Comparison of ENCODE assay signal across 7 mouse cellular contexts in genomic region chr4:59819054-59819472, GRCm38 (mm10). TPM values are rescaled to one million over a fixed set of nuclear protein-coding genes. Genes with fewer than 3 reads are reported as not detected.
A peak's percentile ranks its signal among the peaks of the same experiment; 100 is the strongest.
DNase-seq lines count a peak whose midpoint lies in the region; ATAC-seq and TF ChIP-seq lines count a peak whose summit lies in the region.

No protein-coding gene starts in this region.

- DNase-seq in lung, postnatal 0 days (ENCODE audit: low spot score): no peak
- no peak for DNase-seq in lung, adult 18-20 months
- DNase-seq in forebrain, embryonic 11.5 days (ENCODE audit: low spot score): no peak
- no peak for DNase-seq in kidney, postnatal 0 days (ENCODE audit: low spot score)
- peak; percentile 39 for DNase-seq in thymus, postnatal 25 days
- DNase-seq in layer of hippocampus, adult 11-12 months (ENCODE audit: low spot score): no peak

- H3K9ac ChIP-seq in lung, postnatal 0 days (replicated peaks; ENCODE audit: low read depth): no peak overlapping the region
- H3K9ac ChIP-seq in forebrain, embryonic 11.5 days (ENCODE audit: low read length): no peak overlapping the region
- no peak overlapping the region for H3K9ac ChIP-seq in kidney, postnatal 0 days (ENCODE audit: low read depth, low read length)
- no peak overlapping the region for H3K9ac ChIP-seq in intestine, postnatal 0 days (ENCODE audit: low read depth, low read length)

- ATAC-seq in lung, postnatal 0 days: peak; percentile 9; the same call in 1 of the 2 replicates
- peak; percentile 51 for ATAC-seq in forebrain, embryonic 11.5 days (replicated peaks; ENCODE audit: low FRiP score)
- ATAC-seq in kidney, postnatal 0 days (replicated peaks; ENCODE audit: low FRiP score, low read depth): peak; percentile 78
- ATAC-seq in intestine, postnatal 0 days: no peak

- H3K4me1 ChIP-seq in lung, postnatal 0 days (ENCODE audit: insufficient read depth, low read depth, low read length): peaks cover 10% of the 10 kb centered on the region; the same call in 1 of the 2 replicates
- H3K4me1 ChIP-seq in forebrain, embryonic 11.5 days (replicated peaks; ENCODE audit: control insufficient read depth, insufficient read depth, low read length): peaks cover 9% of the 10 kb centered on the region; the same call in 1 of the 2 replicates
- 0 out of 2 replicates have a peak, but pooled peaks cover 13% of the 10 kb centered on the region for H3K4me1 ChIP-seq in kidney, postnatal 0 days (replicated peaks; ENCODE audit: insufficient read depth, low read length)
- no peaks in the 10 kb centered on the region for H3K4me1 ChIP-seq in intestine, postnatal 0 days (replicated peaks; ENCODE audit: control insufficient read depth, insufficient read depth, low read length)

- no peak overlapping the region for H3K4me2 ChIP-seq in lung, postnatal 0 days (replicated peaks; ENCODE audit: low read depth, low read length)
- peak overlapping the region; percentile 26 for H3K4me2 ChIP-seq in forebrain, embryonic 11.5 days (ENCODE audit: low read depth, low read length, severe bottlenecking)
- H3K4me2 ChIP-seq in kidney, postnatal 0 days (ENCODE audit: low read length): no peak overlapping the region
- no peak overlapping the region for H3K4me2 ChIP-seq in intestine, postnatal 0 days (replicated peaks; ENCODE audit: low read depth)

- no peak for TF ChIP-seq CTCF in lung, postnatal 0 days (IDR thresholded peaks at IDR 0.05)
- no peak for TF ChIP-seq CTCF in kidney, postnatal 0 days (IDR thresholded peaks at IDR 0.05; ENCODE audit: low read depth)
- no peak for TF ChIP-seq CTCF in intestine, postnatal 0 days (IDR thresholded peaks at IDR 0.05; ENCODE audit: low read depth)

- no peak for TF ChIP-seq EP300 in lung, postnatal 0 days (IDR thresholded peaks at IDR 0.05)

- H3K36me3 ChIP-seq in lung, postnatal 0 days (ENCODE audit: insufficient read depth, low read length): no peaks in the 10 kb centered on the region
- H3K36me3 ChIP-seq in forebrain, embryonic 11.5 days (ENCODE audit: control insufficient read depth, insufficient read depth, low read length): no peaks in the 10 kb centered on the region
- H3K36me3 ChIP-seq in kidney, postnatal 0 days (ENCODE audit: insufficient read depth, low read length): no peaks in the 10 kb centered on the region
- no peaks in the 10 kb centered on the region for H3K36me3 ChIP-seq in intestine, postnatal 0 days (ENCODE audit: control insufficient read depth, insufficient read depth)

- H3K27ac ChIP-seq in lung, postnatal 0 days (ENCODE audit: low read length): peak overlapping the region; percentile 85
- H3K27ac ChIP-seq in forebrain, embryonic 11.5 days (ENCODE audit: low read depth, low read length): peak overlapping the region; percentile 70
- H3K27ac ChIP-seq in kidney, postnatal 0 days: peak overlapping the region; percentile 65
- no peak overlapping the region for H3K27ac ChIP-seq in intestine, postnatal 0 days (ENCODE audit: low read depth, low read length)

- H3K27me3 ChIP-seq in lung, postnatal 0 days (replicated peaks; ENCODE audit: insufficient read depth, low read length): no peaks in the 10 kb centered on the region
- H3K27me3 ChIP-seq in forebrain, embryonic 11.5 days (ENCODE audit: control insufficient read depth, insufficient read depth, low read length): no peaks in the 10 kb centered on the region
- no peaks in the 10 kb centered on the region for H3K27me3 ChIP-seq in kidney, postnatal 0 days (ENCODE audit: insufficient read depth, low read length)
- H3K27me3 ChIP-seq in intestine, postnatal 0 days (replicated peaks; ENCODE audit: control insufficient read depth, insufficient read depth, low read length): no peaks in the 10 kb centered on the region

- H3K9me3 ChIP-seq in lung, postnatal 0 days (ENCODE audit: low read length): no peaks in the 10 kb centered on the region
- no peaks in the 10 kb centered on the region for H3K9me3 ChIP-seq in forebrain, embryonic 11.5 days (ENCODE audit: control insufficient read depth, low read length)
- H3K9me3 ChIP-seq in kidney, postnatal 0 days (replicated peaks; ENCODE audit: low read length): no peaks in the 10 kb centered on the region
- H3K9me3 ChIP-seq in intestine, postnatal 0 days (ENCODE audit: control insufficient read depth): no peaks in the 10 kb centered on the region

- WGBS in lung, postnatal 0 days: 40% methylated on average over 7 of the region's 7 CpGs
- 46% methylated on average over 7 of the region's 7 CpGs for WGBS in forebrain, embryonic 11.5 days
- 51% methylated on average over 7 of the region's 7 CpGs for WGBS in kidney, postnatal 0 days
- 67% methylated on average over 7 of the region's 7 CpGs for WGBS in intestine, postnatal 0 days

- no peak overlapping the region for H3K4me3 ChIP-seq in lung, postnatal 0 days (ENCODE audit: low read depth, low read length)
- no peak overlapping the region for H3K4me3 ChIP-seq in forebrain, embryonic 11.5 days (ENCODE audit: low read depth, low read length)
- H3K4me3 ChIP-seq in kidney, postnatal 0 days (replicated peaks; ENCODE audit: low read depth, low read length): no peak overlapping the region
- no peak overlapping the region for H3K4me3 ChIP-seq in intestine, postnatal 0 days (ENCODE audit: low read depth, low read length)

RNA-seq across cellular contexts. Expression of gene Snx30, which starts 13.4 kb away (rescaled TPM):
- polyA plus RNA-seq in lung, postnatal 0 days (2015; fragmentation: Nextera tagmentation; extraction: Ambion mirVana): 12.0 and 13.2 TPM in 2 replicates
- 8.8 and 8.9 TPM in 2 replicates for polyA plus RNA-seq in forebrain, embryonic 11.5 days (2014; fragmentation: Nextera tagmentation; extraction: Ambion mirVana)
- polyA plus RNA-seq in kidney, postnatal 0 days (2015; fragmentation: Nextera tagmentation; extraction: Ambion mirVana): 6.0 and 7.0 TPM in 2 replicates
- 5.1 and 5.7 TPM in 2 replicates for polyA plus RNA-seq in intestine, postnatal 0 days (2015; fragmentation: Nextera tagmentation; extraction: Ambion mirVana)

RNA-seq across cellular contexts. Expression of gene Inip, which starts 17.7 kb away (rescaled TPM):
- 25.9 and 26.8 TPM in 2 replicates for polyA plus RNA-seq in lung, postnatal 0 days (2015; fragmentation: Nextera tagmentation; extraction: Ambion mirVana)
- 102 and 114 TPM in 2 replicates for polyA plus RNA-seq in forebrain, embryonic 11.5 days (2014; fragmentation: Nextera tagmentation; extraction: Ambion mirVana)
- 40.2 and 45.3 TPM in 2 replicates for polyA plus RNA-seq in kidney, postnatal 0 days (2015; fragmentation: Nextera tagmentation; extraction: Ambion mirVana)
- 16.7 and 17.0 TPM in 2 replicates for polyA plus RNA-seq in intestine, postnatal 0 days (2015; fragmentation: Nextera tagmentation; extraction: Ambion mirVana)
